Mouse (Mus musculus) forebrain, embryonic 10.5 days (tissue): ENCODE measurements around the gene Defb25. TPM values are rescaled to one million over a fixed set of nuclear protein-coding genes. Genes with fewer than 3 reads are reported as not detected.
A peak's percentile ranks its signal among the peaks of the same experiment; 100 is the strongest.

Source experiments
- DNase-seq: peaks from one replicate; pipeline ENCODE4 v3.0.0-alpha.2; 2017; ENCODE audit warnings: low spot score; ENCODE audit errors: extremely low spot score
- H3K27ac ChIP-seq: fragments of 300-500 bp; sonication (generic); 2 replicates; pipeline ENCODE4 v1.5.1; 2016; ENCODE audit warnings: mild to moderate bottlenecking
- H3K27me3 ChIP-seq: fragments of 300-500 bp; sonication (generic); 2 replicates; pipeline ENCODE4 v1.6.1; 2016; ENCODE audit warnings: mild to moderate bottlenecking; ENCODE audit not compliant: poor library complexity, severe bottlenecking
- H3K36me3 ChIP-seq: fragments of 300-500 bp; sonication (generic); replicated peaks from 2 replicates; pipeline ENCODE4 v1.6.1; 2016; ENCODE audit warnings: mild to moderate bottlenecking, moderate library complexity
- H3K4me1 ChIP-seq: fragments of 300-500 bp; sonication (generic); 2 replicates; pipeline ENCODE4 v1.6.1; 2016
- H3K4me3 ChIP-seq: fragments of 300-500 bp; sonication (generic); 2 replicates; pipeline ENCODE4 v1.5.1; 2016; ENCODE audit warnings: mild to moderate bottlenecking, moderate library complexity
- H3K9me3 ChIP-seq: fragments of 300-500 bp; sonication (generic); 2 replicates; pipeline ENCODE4 v1.6.1; 2016; ENCODE audit warnings: mild to moderate bottlenecking, moderate library complexity
- WGBS: fragments of 180-500 bp; shearing (Covaris S2); methylation state at CpG from one replicate; pipeline ENCODE4 v1.1.7; 2016; 5-methylcytosine and 5-hydroxymethylcytosine counted together
- polyA plus RNA-seq: library from polyadenylated mRNA; unstranded; fragments of >200 nt; fragmentation: Nextera tagmentation; extraction: Ambion mirVana; gene quantifications from 2 replicates; pipeline ENCODE4 v1.2.1, GENCODE M21; 2016

Defb25 gene
- polyA plus RNA-seq, 1 experiment from 2014 or later, result not detected

- no peak for DNase-seq
- WGBS, result 86% methylated on average over 2 of the region's 2 CpGs
- no peak overlapping the region for H3K4me3 ChIP-seq
- no peak overlapping the region for H3K27ac ChIP-seq
- H3K27me3 ChIP-seq, result peaks cover 58% of the 10 kb centered on the region
- H3K36me3 ChIP-seq, result no peaks in the 10 kb centered on the region
- peaks cover 35% of the 10 kb centered on the region for H3K4me1 ChIP-seq
- H3K9me3 ChIP-seq, result no peaks in the 10 kb centered on the region
Observed at GRCm38 (mm10) chr2:152624566-152624965, 1.7 kb upstream of the Defb25 start.

DNA sequence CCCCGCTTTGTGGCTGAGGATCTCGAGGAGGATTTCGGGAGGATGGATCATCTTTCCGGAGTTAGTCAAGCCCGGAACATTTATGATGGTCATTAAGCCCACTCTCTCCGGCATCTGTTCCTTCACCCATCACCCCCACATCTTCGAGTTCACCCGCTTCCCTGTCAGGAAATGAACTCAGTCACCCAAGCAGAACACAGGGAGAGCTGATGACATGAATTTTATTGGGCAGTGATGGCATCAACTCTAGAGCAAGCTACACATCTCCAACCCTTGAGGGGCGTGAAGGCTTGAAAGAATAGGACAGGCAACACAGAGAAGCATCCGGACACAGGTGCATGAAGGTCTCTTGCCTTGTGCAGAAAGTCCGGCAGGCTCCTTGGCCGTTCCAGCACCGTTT lies 702 bp downstream of the Defb25 start:
- no peaks in the 10 kb centered on the region for H3K9me3 ChIP-seq
- peaks cover 34% of the 10 kb centered on the region for H3K27me3 ChIP-seq
- WGBS, result 89% methylated on average over 13 of the region's 13 CpGs
- no peak for DNase-seq
- H3K4me1 ChIP-seq, result peaks cover 24% of the 10 kb centered on the region
- H3K27ac ChIP-seq, result no peak overlapping the region
- H3K4me3 ChIP-seq, result no peak overlapping the region
- H3K36me3 ChIP-seq, result no peaks in the 10 kb centered on the region

GRCm38 (mm10) chr2:152620367-152621134 lies 2.3 kb downstream of the Defb25 start:
- peaks cover 18% of the 10 kb centered on the region for H3K27me3 ChIP-seq
- no peaks in the 10 kb centered on the region for H3K36me3 ChIP-seq
- H3K4me1 ChIP-seq, result peaks cover 12% of the 10 kb centered on the region
- 77% methylated on average over 9 of the region's 9 CpGs for WGBS
- no peak for DNase-seq
- H3K4me3 ChIP-seq, result no peak overlapping the region
- no peak overlapping the region for H3K27ac ChIP-seq
- H3K9me3 ChIP-seq, result no peaks in the 10 kb centered on the region

DNA sequence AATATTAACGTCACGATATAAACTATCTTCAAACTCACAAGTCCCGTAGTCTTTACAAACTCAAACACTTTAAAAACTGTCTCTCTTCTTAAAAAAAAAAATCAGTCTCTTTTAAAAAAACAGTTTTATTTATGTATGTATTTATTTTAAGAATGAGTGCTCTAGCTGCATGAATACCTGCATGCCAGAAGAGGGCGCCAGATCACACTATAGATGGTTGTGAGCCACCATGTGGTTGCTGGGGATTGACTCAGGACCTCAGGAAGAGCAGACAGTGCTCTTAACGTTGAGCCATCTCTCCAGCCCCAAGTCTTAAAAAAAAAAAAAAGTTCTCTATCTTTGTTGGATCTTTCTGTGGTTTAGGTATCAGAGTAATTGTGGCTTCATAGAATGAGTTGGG lies 5.5 kb downstream of the Defb25 start:
- no peaks in the 10 kb centered on the region for H3K27me3 ChIP-seq
- H3K36me3 ChIP-seq, result no peaks in the 10 kb centered on the region
- 58% methylated on average over 5 of the region's 5 CpGs for WGBS
- peaks cover 10% of the 10 kb centered on the region for H3K4me1 ChIP-seq
- no peak overlapping the region for H3K4me3 ChIP-seq
- H3K27ac ChIP-seq, result no peak overlapping the region
- DNase-seq, result no peak
- no peaks in the 10 kb centered on the region for H3K9me3 ChIP-seq

DNA sequence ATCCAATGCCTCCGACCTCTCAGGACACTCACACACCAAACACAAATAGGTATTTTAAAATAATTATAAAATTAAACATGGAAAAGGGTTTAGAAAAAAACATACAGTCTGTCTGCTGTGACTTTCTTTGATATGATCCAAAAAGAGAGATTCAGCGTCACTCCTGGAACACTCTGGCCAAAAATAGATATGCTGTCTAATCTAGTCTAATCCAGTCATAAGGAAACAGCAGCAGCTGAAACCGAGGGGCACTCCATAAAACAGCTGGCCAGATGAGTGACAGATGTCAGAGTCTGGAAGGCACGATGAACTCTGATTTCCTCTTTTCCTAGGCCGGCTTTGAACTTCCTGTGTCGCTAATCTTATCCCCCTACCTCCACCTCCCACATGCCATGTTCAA lies 6.4 kb downstream of the Defb25 start:
- H3K27ac ChIP-seq, result no peak overlapping the region
- H3K4me3 ChIP-seq, result no peak overlapping the region
- WGBS, result 84% methylated on average over 6 of the region's 6 CpGs
- peaks cover 17% of the 10 kb centered on the region for H3K4me1 ChIP-seq
- no peak for DNase-seq
- no peaks in the 10 kb centered on the region for H3K27me3 ChIP-seq
- H3K9me3 ChIP-seq, result no peaks in the 10 kb centered on the region
- no peaks in the 10 kb centered on the region for H3K36me3 ChIP-seq

DNA sequence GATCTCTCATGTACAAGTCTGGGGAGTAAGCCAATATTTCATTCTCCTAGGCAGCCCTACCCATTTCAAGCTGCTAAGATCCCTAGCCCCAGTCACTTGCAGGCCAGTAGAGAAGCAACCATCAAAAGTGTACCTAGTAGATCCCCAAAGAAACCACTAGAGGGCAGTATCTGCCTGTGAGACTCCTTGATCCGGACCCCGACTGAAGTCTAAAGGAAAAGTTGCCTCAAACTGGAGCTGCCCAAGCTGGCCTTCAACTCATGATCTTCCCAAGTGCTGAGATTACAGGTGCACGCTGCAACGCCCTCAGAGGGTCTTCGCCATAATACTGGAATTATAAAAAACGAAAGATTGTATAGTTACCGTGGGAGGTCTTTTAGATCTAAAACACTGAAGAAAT lies 7.3 kb downstream of the Defb25 start:
- no peak overlapping the region for H3K27ac ChIP-seq
- H3K4me1 ChIP-seq, result peaks cover 17% of the 10 kb centered on the region
- no peaks in the 10 kb centered on the region for H3K9me3 ChIP-seq
- H3K36me3 ChIP-seq, result no peaks in the 10 kb centered on the region
- no peaks in the 10 kb centered on the region for H3K27me3 ChIP-seq
- 10% methylated on average over 7 of the region's 7 CpGs for WGBS
- DNase-seq, result peak; percentile 50
- H3K4me3 ChIP-seq, result no peak overlapping the region

DNA sequence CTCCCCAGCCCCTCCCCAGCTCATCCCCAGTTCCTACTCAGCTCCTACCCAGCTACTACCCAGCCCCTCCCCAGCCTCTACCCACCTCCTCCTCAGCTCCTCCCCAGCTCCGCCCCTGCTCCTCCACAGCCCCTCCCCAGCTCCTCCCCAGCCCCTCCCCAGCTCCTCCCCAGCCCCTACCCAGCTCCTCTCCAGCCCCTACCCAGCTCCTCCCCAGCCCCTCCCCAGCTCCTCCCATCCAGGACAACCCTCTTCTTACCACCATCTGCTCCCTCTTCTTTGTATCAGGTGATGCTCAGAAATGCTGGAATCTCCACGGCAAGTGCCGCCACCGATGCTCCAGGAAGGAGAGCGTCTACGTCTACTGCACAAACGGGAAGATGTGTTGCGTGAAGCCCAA lies 10.7 kb downstream of the Defb25 start:
- H3K9me3 ChIP-seq, result peaks cover 2% of the 10 kb centered on the region; the same call in 1 of the 2 replicates
- peaks cover 10% of the 10 kb centered on the region for H3K4me1 ChIP-seq
- no peak overlapping the region for H3K27ac ChIP-seq
- 34% methylated on average over 7 of the region's 8 CpGs for WGBS
- peak overlapping the region; percentile 10; the same call in 1 of the 2 replicates for H3K4me3 ChIP-seq
- H3K27me3 ChIP-seq, result no peaks in the 10 kb centered on the region
- no peak for DNase-seq
- H3K36me3 ChIP-seq, result no peaks in the 10 kb centered on the region

DNA sequence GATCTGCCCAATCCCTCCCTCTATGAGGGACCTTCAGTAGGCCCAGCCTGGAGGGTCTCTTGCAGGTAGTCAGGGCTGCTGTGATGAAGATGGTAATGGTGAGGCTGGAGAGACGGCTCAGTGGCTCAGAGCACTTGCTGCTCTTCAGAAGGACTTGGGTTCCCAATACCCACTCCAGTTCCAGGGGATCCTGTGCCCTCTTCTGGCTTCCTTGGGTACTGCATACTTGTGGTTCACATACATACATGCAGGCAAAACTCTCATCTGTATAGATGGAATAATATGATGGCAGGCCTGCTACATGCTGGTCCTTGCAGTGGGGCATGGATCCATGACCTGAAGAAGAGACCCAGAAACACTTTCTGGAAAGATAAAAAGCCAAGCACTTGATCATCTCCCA lies 14.1 kb downstream of the Defb25 start:
- no peak overlapping the region for H3K27ac ChIP-seq

DNA sequence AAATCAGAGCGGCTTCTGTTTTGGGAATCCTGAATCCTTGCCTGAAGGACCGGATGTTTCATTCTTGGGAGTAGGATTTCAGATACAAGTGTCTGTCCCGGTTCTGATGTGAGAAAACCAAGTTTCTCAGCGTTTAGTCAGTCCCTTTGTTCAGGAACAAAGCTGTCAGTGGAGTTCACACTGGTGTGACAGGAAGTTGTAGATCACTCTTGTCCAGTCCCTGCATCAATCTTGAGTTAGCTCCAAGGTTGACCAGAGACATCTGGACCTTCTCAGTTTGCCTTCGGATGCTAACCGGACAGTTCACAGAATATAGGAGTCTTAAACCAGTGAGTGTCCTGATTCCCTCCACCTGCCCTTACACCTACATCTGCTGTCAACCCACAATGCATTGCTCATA lies 15.1 kb downstream of the Defb25 start:
- H3K27me3 ChIP-seq, result no peaks in the 10 kb centered on the region
- no peak for DNase-seq
- no peak overlapping the region for H3K27ac ChIP-seq
- H3K4me3 ChIP-seq, result no peak overlapping the region
- no peaks in the 10 kb centered on the region for H3K36me3 ChIP-seq
- WGBS, result 82% methylated on average over 6 of the region's 6 CpGs
- peaks cover 2% of the 10 kb centered on the region; the same call in 1 of the 2 replicates for H3K9me3 ChIP-seq
- H3K4me1 ChIP-seq, result peaks cover 10% of the 10 kb centered on the region

More for the DNA sequence above, 14.1 kb downstream of the Defb25 start:
- no peaks in the 10 kb centered on the region for H3K27me3 ChIP-seq
- 86% methylated on average over 1 of the region's 1 CpGs for WGBS
- no peaks in the 10 kb centered on the region for H3K36me3 ChIP-seq
- H3K4me3 ChIP-seq, result no peak overlapping the region
- peaks cover 2% of the 10 kb centered on the region; the same call in 1 of the 2 replicates for H3K9me3 ChIP-seq
- H3K4me1 ChIP-seq, result peaks cover 10% of the 10 kb centered on the region
- DNase-seq, result no peak

GRCm38 (mm10) chr2:152604057-152604456 lies 18.8 kb downstream of the Defb25 start, which contains the start of gene Defb36:
Gene Defb36 (plus strand): TSS chr2:152604327.
- no peaks in the 10 kb centered on the region for H3K36me3 ChIP-seq
- H3K27me3 ChIP-seq, result no peaks in the 10 kb centered on the region
- no peaks in the 10 kb centered on the region for H3K4me1 ChIP-seq
- no peak for DNase-seq
- no peak within 1 kb of the TSS for H3K27ac ChIP-seq
- H3K9me3 ChIP-seq, result peaks cover 2% of the 10 kb centered on the region; the same call in 1 of the 2 replicates
- no peak within 1 kb of the TSS for H3K4me3 ChIP-seq
- WGBS, result 86% methylated on average over 15 of the region's 15 CpGs

DNA sequence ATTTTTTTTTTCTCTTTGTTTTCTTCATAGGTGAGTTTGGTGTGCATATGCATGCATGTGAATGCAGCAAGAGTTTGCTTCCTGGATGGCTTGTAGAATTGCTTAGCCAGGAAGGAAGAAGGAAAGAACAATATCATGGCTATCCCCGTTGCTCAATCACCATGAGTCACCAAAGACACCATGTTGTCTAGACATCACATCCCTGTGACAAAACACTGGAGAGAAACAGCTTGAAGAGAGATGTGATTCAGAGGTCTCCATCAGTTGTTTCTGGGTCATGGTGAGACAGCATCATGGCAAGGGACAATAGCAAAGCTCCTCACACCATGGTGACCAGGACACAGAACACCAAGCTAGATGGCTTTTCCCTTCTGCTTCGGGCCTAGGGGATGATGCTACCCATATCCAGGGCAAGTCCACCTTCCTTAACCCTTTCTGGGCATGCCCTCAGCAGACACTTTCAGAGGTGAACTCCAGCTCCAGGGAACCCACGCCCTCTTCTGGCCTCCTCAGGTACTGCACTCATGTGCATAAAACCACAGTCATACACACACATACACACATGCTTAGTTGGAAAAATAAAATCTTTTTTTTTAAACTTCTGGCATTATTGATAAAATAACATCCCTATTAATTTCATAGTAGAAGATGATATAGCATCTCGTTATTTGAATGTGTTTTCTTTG lies 21.4 kb downstream of the Defb25 start:
- 74% methylated on average over 4 of the region's 4 CpGs for WGBS
- no peak overlapping the region for H3K4me3 ChIP-seq
- no peak overlapping the region for H3K27ac ChIP-seq
- no peaks in the 10 kb centered on the region; the same call in 1 of the 2 replicates for H3K9me3 ChIP-seq
- no peaks in the 10 kb centered on the region for H3K27me3 ChIP-seq
- H3K4me1 ChIP-seq, result no peaks in the 10 kb centered on the region
- no peak for DNase-seq
- H3K36me3 ChIP-seq, result no peaks in the 10 kb centered on the region

GRCm38 (mm10) chr2:152600076-152600475 lies 22.8 kb downstream of the Defb25 start:
- Histone ChIP-seq H3K4me3 (no peak overlapping the region), H3K27ac (no peak overlapping the region), H3K27me3 (no peaks in the 10 kb centered on the region), H3K4me1 (no peaks in the 10 kb centered on the region), H3K36me3 (no peaks in the 10 kb centered on the region), H3K9me3 (no peaks in the 10 kb centered on the region; the same call in 1 of the 2 replicates)
- DNase-seq, result no peak
- WGBS, result 91% methylated on average over 6 of the region's 6 CpGs

GRCm38 (mm10) chr2:152599299-152599698 lies 23.6 kb downstream of the Defb25 start, which contains the start of gene Defb45:
Gene Defb45 (minus strand): TSS chr2:152599399.
- Histone ChIP-seq H3K36me3 (no peaks in the 10 kb centered on the region), H3K4me3 (no peak within 1 kb of the TSS), H3K4me1 (no peaks in the 10 kb centered on the region), H3K27me3 (no peaks in the 10 kb centered on the region), H3K27ac (no peak within 1 kb of the TSS), H3K9me3 (no peaks in the 10 kb centered on the region; the same call in 1 of the 2 replicates)
- DNase-seq, result no peak
- WGBS, result 73% methylated on average over 7 of the region's 7 CpGs
